Comparison of ENCODE assay signal across 23 mouse cellular contexts in genomic region chr3:101737197-101737596, GRCm38 (mm10).
"Had no signal": no experiment of that assay in that cellular context is flagged by ENCODE, and none has a peak within 500 bp of the region (broad histone marks: within the 10 kb centered on the region; RNA-seq: fewer than 3 reads in every experiment).

No protein-coding gene starts in this region.

- H3K4me1 ChIP-seq: hindbrain, embryonic 10.5 days; hindbrain, embryonic 12.5 days; limb, embryonic 13.5 days; limb, embryonic 15.5 days; liver, embryonic 12.5 days had no signal

- ATAC-seq: hindbrain, embryonic 16.5 days; liver, embryonic 12.5 days had no signal

- H3K27ac ChIP-seq: gastrocnemius, adult 2 months; heart, embryonic 10.5 days; hindbrain, embryonic 10.5 days; hindbrain, embryonic 12.5 days; hindbrain, embryonic 14.5 days; limb, embryonic 13.5 days; limb, embryonic 15.5 days; liver, embryonic 12.5 days; liver, embryonic 14.5 days had no signal

- H3K9me3 ChIP-seq: limb, embryonic 15.5 days; liver, embryonic 12.5 days had no signal

- H3K4me3 ChIP-seq: gastrocnemius, adult 2 months; heart, embryonic 10.5 days; heart, embryonic 12.5 days; hindbrain, embryonic 10.5 days; hindbrain, embryonic 12.5 days; limb, embryonic 13.5 days; limb, embryonic 15.5 days; liver, embryonic 12.5 days had no signal

- H3K4me2 ChIP-seq: heart, embryonic 12.5 days; hindbrain, embryonic 12.5 days; hindbrain, embryonic 14.5 days; limb, embryonic 13.5 days; limb, embryonic 15.5 days; liver, embryonic 12.5 days had no signal

- DNase-seq: gastrocnemius, adult 2 months; gastrocnemius, postnatal 10 days; gastrocnemius, postnatal 25 days; heart, adult 18-20 months; heart, postnatal 10 days; heart, postnatal 4 days; kidney, adult 18-20 months; kidney, adult 8-10 months; kidney, postnatal 14 days; kidney, postnatal 36 days; layer of hippocampus, adult 9-11 months; layer of hippocampus, postnatal 36 days; left cerebral cortex, postnatal 4 days had no signal

- H3K36me3 ChIP-seq: heart, embryonic 10.5 days; heart, embryonic 12.5 days; hindbrain, embryonic 10.5 days; hindbrain, embryonic 12.5 days; limb, embryonic 13.5 days; limb, embryonic 15.5 days; liver, embryonic 12.5 days had no signal

- H3K9ac ChIP-seq: heart, embryonic 12.5 days; hindbrain, embryonic 12.5 days; hindbrain, embryonic 14.5 days; limb, embryonic 13.5 days; limb, embryonic 15.5 days; liver, embryonic 12.5 days; liver, embryonic 14.5 days had no signal

- H3K27me3 ChIP-seq: heart, embryonic 12.5 days; hindbrain, embryonic 12.5 days; limb, embryonic 13.5 days; limb, embryonic 15.5 days; liver, embryonic 12.5 days had no signal
